Mouse (Mus musculus) ZHBTc4 (cell line): ENCODE data around the gene Wnt1.
"Not testable (repeated sequence)": the region's sequence is repeated elsewhere in the genome, so short reads cannot be mapped to it uniquely, and the experiment has no call there.

Source experiments
- DNase-seq: peaks from one replicate; pipeline ENCODE4 v3.0.0-alpha.2; 2011; ENCODE audit warnings: low read depth, low spot score

The Wnt1 gene

DNA sequence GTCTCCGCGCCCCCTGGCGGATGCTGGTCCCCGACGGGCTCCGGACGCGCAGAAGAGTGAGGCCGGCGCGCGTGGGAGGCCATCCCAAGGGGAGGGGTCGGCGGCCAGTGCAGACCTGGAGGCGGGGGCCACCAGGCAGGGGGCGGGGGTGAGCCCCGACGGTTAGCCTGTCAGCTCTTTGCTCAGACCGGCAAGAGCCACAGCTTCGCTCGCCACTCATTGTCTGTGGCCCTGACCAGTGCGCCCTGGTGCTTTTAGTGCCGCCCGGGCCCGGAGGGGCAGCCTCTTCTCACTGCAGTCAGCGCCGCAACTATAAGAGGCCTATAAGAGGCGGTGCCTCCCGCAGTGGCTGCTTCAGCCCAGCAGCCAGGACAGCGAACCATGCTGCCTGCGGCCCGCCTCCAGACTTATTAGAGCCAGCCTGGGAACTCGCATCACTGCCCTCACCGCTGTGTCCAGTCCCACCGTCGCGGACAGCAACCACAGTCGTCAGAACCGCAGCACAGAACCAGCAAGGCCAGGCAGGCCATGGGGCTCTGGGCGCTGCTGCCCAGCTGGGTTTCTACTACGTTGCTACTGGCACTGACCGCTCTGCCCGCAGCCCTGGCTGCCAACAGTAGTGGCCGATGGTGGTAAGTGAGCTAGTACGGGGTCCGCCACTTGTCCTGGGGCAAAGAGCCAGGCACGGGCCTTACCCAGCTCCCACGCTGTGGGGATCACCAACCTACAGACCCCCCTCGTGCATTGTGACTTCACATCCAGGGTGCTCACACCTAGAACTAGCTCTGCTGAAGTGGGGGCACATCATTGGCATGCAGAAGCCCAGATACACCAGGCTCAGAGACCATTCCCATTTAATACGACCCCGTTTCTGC, at the start of gene Wnt1:
Wnt1 (plus strand) TSS at position 197 of the 875 bp plus-strand sequence.
- peak; percentile 72 for DNase-seq

DNA sequence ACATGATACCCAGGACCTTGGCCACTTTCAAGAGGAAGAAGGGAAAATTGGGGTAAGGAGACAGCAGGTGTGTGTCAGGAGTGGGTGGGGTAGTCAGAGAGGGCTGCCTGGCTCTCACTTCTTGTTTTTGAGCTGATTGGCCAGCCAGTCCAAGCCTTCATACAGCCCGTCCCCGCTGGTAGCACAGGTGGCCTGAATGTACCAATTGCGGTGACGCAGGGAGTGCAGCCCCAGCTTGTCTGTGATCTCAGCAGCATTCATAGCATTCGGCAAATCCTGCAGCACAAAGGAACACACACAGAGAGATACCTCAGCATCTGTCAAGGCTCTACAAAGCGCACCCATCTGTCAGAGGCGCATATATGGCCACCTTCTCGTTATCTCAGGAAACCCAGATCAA, 49.4 kb upstream of the Wnt1 start:
- DNase-seq, result no peak

DNA sequence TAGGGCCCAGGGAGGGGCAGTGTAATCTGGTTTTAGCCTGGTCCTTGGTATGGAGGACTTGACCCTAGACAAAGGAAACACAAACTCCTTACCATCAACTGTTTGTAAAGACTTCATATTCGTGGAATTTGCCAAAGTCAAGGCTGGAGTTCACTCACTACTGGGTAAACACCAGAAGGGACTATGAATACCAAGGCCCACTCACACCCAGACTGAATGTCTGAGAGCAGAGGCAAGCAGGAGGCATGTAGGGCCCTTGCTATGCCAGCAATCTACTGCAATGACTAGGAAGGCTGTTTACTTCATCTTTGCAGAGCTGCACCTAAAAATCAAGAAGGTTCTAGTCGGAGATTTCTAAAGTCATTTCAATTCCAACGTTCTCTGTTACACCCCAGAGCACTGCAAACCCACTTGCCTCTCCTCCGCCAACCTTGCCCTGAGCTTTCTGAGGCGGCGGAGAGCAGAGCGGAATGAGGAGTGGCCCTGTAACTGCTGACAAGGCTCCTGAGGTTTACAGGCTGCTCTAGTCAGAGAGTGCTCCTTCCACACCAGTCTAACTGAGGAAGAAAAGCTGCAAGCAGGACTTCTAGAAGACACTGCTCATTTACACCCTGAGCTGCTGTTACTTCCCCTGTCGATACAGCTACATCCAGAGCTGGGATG, 46.8 kb upstream of the Wnt1 start:
- peak; percentile 71 for DNase-seq

DNA sequence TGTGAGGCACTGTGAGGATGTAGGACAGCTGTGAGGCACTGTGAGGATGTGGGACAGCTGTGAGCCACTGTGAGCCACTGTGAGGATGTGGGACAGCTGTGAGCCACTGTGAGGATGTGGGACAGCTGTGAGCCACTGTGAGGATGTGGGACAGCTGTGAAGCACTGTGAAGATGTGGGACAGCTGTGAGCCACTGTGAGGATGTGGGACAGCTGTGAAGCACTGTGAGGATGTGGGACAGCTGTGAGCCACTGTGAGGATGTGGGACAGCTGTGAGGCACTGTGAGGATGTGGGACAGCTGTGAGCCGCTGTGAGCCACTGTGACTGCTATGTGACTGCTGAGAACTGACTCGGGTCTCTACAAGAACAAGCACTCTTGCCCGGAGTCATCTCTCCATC, 45.8 kb upstream of the Wnt1 start:
- not testable (repeated sequence) for DNase-seq

DNA sequence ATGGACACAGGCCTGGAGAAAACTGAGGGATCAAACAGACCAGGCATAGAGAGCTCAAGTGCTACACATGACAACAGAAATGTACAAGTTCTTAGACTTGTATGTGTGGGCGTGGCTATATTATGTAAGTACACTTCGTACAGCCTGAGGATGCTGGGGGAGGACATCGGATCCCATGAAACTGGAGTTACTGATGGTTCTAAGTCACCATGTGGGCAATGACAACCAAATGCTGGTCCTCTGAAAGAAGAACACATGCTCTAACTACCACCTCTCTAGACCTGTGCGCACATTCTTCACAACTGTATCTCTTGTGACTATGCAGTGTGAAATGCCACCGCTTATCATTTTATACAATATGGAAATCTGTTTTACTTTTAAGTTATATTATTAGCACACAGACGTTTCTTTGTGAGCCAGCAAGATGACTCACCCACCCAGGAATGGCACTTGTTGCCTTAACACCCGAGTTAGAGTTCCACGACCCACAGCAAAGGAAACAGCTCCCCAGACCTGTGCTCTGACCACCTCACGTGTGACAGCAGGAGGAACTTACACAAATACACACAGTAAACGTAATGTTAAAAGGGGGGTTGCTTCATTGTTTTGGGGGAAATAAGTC, 43.2 kb upstream of the Wnt1 start:
- no peak for DNase-seq

DNA sequence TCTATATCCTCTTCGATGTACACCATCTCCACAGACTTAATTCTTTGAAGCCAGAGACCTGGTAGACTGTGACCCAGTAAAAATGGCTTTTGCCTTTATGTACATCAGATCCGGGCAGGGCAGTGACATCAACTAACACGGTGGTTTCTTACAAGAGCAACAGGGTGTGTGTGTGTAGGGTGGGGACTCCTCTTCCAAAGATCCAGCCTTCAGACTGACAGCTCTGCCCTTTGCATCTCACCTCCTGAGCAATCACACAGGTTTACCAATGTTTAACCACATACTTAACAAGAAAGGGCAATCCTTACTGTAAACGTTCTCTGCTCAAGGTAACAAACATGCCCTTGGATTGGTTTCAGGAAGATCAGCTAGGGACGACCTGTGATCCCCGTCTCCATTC, 42.4 kb upstream of the Wnt1 start:
- no peak for DNase-seq

DNA sequence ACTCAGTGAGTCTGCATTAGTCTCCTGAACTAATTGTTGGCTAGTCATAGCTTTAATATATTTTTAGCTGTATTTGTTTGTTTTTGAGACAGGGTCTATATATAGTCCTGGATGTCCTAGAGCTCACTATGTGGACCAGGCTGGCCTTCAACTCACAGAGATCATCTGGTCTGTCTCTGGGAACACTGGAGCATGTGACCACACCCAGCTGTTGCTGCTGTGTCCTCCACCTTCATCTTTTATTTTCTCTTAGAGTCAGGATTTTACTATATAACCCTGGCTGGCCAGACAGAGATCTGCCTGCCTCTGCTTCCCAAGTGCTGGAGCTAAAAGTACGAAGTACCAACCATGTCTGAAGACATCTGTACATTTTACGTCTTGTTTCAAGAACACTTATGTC, 40.6 kb upstream of the Wnt1 start:
- DNase-seq, result no peak

DNA sequence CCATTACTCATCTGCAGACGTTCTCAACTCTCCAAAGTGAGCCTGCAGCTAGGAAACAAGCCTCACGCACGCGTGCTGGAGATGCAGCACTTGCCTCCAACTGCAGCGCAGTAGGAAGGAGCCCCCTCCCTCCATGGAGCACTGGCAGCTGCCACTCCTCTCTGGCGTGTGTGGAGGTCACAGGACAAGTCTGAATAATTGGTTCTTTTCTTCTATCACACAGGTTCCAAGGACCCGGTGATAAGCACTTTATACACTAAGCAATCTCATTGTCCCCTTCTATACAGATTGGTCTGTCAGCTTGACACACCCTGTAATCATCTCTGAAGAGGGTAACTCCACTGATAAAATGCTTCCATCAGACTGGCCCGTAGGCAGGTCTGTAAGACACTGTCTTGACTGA, 36.6 kb upstream of the Wnt1 start:
- peak; percentile 83 for DNase-seq

DNA sequence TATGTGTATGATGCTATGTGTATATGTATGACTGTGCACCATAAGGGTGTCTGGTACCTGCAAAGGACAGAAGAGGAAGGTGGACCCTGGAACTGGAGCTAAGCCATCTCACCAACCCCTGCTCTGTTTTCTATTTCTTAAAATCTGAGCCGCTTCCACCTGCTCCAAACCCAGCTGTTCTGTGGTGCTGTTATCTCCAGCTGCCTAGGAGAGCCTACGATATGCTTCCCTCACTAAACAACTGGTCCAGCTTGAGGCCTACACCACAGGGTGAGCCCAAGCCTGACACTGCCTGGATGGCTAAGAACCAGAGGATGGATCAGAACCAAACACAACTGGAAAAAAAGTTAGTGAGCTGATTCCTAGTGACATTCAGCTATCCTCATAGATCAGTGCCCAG, 35.5 kb upstream of the Wnt1 start:
- DNase-seq, result no peak

DNA sequence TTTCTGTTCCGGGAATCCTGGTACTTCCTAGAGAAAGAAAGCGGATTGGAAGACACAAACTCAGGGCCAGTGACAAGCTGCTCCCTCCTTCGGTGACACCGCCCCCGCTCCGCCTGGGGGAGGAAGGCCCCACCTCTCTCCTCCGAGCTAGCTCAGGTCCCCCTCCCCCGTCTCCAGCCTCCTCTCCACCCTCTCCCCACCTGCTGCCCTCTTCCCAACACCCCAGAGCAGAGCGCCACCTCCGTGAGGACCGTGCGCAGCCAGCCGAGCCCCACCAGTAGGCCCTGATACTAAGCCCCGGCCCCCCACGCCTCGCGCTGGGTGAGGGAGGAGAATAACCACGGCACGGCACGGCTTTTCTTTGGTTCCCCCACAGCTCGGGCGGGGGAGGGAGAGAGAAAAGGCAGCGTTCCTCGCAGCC, 27.4 kb upstream of the Wnt1 start:
- peak; percentile 93 for DNase-seq

DNA sequence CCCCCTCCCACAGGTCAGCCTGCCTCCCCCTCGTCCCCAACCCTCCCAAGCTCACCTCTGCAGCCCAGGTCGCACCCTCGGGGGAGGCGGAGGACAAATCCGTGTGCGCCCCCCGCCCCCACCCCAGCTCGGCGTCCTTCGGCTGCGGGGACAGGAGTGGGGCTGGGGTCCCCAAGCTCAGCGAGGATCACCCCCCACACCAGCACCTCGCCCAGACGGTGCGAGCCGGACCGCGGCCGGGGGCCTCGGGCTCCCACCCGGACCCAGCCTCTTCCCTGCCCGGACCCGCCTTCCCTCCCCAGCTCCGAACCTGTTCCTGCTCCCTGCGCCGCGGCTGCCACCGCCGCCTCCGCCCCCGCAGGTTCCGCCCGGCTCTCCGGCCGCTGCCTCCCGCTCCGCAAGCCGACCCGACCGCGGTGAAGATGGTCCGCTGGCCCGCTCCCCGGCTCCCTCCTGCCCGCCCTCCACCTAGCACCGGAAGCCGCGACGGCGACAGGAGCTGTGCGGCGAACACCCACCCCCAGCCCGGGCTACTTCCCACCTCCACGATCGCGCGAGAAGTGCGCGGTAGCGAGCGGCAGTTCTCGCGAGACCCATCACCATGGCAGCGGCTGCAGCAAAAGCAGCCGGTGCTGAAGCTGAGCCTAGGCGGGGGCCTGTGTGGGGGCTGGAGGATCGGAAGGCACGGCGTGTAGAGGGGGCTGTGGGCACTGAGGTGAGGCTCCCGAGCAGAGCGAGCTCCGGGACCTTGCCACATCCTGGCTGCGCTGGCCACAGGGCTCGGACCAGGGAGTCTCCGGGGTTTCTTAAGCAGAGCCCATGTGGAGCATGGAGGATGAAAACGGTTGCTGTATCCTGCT, 26.8 kb upstream of the Wnt1 start, which contains the start of gene Arf3:
Arf3 (minus strand) TSS at position 545 of the 860 bp plus-strand sequence.
- peak; percentile 98 for DNase-seq

DNA sequence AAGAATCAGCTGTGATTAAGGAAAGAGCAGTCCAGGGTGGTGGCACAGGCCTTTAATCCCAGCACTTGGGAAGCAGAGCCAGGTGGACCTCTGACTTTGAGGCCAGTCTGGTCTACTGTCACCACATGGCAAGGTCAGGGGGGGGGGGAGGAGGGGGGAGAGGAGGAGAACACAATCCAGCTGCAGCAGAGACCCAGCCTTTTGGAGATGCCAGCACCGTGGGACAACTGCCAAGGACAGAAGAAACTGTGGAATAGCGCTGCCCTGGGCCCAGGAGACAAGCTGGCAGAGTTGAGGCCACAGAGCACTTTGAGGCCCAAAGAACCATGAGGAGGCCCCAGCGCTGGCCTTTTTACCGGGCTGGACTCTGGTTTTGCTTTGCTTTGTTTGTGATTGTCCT, 23.7 kb upstream of the Wnt1 start:
- DNase-seq, result no peak

DNA sequence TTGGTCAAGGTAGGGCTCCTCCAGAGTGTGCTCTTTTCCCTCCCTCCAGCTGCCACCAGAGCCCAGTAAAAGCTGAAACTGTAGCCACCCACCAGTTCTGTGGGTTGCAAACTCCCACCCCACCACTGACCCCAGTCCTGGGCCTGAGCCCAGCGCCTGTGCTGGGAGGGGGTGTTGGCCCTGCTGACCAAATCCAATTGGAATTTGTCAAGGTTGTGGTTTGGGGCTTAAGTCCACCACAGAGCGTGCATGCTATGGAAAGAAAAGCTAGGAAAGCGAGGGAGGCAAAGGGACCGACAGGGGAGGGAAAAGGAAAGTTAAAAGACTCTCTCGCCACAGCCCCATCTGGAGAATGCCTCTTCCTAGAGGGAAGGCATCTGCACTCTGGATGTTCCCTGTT, 21.4 kb upstream of the Wnt1 start:
- no peak for DNase-seq

DNA sequence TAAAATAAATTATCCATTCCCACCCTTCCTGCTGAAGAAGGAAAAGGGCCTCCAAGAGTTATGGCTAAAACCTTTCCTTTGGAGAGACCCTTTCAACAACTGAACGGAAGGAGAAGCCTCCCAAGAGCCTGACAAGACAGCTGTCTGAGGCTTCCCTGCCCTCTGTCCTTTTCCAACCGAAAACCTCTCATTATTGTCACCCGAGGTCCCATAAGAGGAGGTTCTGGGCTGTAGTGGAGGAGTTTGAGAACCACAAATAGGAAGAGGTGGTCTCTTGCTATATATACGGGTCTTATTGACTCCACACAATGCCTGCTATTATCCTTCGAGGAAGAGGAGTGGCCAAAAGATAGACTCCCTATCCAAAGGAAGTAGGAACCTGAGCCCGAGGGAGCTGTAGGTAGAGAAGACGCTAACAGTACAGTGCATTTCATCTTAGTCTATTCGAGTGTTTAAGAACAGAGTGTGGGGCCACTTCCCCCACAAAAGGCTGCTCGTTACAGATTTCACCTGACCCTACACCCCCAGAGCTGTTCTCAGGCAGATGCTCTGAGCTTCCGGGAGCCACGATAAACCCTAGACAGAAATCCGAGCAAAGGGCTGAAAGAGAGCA, 17.7 kb upstream of the Wnt1 start:
- DNase-seq, result no peak

DNA sequence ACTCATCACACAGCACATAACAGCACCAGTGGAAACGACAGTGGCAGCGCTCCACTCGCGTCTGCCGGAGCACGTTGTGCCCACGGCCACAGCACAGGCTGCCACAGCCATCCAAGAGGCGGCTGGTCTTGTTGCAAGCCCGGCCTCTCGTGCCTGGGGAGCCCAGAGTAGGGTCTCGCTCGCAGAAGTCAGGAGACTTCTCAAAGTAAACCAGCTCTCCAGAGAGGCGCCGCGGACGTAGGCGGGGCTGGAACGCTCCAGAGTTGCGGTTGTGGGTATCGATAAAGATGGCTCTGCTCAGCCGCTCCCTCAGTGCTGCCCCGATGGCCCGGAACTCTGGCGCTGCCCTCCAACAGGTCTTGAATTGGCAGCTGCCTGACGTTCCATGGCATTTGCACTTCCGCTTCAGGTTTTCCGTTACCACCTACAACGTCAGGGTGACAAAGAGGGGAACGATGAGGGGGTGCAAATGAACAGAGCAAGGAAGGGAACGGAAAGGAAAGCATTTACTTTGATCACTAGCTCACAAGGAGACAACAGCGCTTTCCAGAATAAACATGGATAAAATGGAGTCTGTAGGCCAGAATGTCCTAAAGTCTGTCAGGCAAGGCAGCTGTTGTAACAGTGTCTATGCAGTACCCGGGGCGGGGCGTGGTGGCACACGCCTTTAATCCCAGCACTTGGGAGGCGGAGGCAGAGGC, 17.0 kb upstream of the Wnt1 start:
- DNase-seq, result peak; percentile 64

DNA sequence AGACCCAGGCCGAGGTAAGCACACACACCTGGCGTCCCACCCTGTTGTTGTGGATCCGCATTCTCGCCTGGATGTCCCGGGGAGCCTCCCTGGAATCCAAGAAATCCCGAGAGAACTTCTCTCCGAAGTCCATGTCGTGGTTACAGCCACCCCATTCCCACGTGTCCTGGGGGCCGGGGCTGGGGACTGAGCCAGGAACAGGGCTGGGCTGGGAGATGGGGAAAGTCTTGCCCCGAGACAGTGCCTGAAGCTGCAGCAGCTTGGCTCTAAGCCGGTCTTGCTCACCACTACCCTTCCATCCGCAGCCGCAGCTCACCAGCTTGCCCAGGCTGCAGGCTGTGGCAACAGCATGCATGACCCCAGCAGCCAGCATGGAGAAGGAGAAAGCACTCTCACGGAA, 15.6 kb upstream of the Wnt1 start:
- peak; percentile 32 for DNase-seq

DNA sequence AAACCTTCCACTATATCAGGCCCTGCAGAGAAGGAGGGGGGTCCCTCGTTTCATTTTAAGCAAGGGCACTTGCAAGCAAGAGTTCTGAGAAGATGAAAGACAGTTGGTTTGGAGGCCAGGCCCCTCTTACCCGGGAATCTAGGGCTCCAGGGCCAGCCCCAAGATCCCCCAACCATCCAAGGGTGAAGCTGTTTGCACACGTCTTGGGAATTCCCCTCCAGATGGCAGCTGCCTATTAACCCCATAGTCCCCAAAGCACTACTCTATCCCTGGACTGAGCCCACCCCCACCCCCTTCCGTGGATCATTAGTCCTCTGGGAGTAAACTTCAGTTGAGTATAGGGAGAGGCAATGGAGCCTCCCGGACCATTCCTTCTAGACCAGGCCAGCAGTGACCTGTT, 14.1 kb upstream of the Wnt1 start:
- DNase-seq, result no peak

DNA sequence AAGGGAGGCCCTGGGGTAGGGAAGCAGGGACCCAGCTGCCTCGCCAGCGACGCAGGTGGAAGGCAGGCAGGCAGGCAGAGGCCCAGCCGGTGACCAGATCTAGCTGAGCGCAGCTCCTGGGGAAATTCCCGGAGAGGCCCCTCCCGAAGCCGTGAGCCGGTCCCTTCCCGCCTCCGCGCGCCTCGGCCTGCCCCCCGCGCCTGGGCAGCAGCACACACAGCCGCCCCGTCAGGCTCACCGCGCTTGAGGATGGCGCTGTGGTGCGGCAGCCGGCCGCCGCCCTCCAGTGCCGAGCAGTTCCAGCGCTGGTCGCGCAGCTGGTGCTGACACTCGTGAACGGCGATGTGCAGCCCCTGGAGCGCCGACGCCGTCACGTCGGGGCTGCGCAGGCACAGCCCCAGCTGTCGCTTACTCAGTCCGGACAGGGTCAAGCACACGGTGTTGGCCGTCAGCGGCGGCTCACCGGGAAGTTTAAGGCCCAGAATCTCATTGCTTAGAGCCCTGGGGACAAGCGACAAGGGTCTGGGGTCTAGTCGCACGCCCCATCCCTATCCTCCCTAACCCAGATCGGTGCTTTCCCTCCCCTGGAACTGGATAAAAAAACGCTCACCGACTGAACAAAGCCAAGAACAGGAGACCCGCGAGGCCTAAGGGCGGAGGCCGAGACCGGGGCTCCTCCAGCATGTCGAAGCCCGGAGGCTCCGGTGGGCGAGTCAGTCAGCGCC, 13.2 kb upstream of the Wnt1 start:
- DNase-seq, result peak; percentile 67

DNA sequence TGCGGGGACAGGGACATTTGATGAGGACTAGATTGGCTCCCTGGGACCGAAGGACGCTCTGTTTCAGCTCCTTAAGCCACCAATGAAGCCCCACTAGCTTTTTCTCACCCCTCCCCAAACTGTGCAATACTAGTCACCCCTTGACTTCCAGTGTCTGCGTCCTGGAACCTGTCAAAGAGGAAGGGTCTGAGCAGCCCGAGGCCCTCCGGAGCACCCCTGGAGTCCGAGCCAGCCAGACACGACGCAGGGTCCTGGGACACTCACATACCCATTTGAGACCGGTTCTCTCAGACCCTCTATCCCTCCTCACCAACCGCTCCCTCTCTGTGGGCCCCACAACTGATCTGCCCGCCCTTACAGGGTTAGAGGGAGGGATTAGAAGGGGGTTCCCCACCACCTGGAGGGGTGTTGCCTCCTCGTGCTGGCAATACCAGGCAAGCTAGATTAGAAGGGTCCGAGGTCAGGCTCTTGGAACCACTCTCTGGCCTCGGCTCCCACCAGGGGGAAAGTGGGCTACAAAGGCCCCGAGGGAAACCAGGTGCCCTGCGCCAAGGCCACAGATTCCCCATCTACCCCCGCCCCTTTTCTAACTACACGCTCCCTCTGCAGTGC, 12.5 kb upstream of the Wnt1 start:
- DNase-seq, result peak; percentile 18
